Mouse (Mus musculus) testis, postnatal 10 days (tissue): ENCODE data around the gene Gm17542.
"Not testable (repeated sequence)": the region's sequence is repeated elsewhere in the genome, so short reads cannot be mapped to it uniquely, and the experiment has no call there.

Experiments used
- DNase-seq: peaks from one replicate; pipeline ENCODE4 v3.0.0; 2021; ENCODE audit warnings: low spot score

Gm17542 gene

GRCm38 (mm10) chr10:58718110-58718509 is at the start of gene Gm17542:
Gm17542 (minus strand) TSS chr10:58718210.
- not testable (repeated sequence) for DNase-seq

- DNase-seq, result no peak
These were observed 21.8 kb upstream of the Gm17542 start for GRCm38 (mm10) chr10:58739779-58740178.

- DNase-seq, result no peak
These were observed 20.1 kb upstream of the Gm17542 start for GRCm38 (mm10) chr10:58738152-58738551.

GRCm38 (mm10) chr10:58714789-58715148 is 3.2 kb downstream of the Gm17542 start:
- DNase-seq, result no peak

DNA sequence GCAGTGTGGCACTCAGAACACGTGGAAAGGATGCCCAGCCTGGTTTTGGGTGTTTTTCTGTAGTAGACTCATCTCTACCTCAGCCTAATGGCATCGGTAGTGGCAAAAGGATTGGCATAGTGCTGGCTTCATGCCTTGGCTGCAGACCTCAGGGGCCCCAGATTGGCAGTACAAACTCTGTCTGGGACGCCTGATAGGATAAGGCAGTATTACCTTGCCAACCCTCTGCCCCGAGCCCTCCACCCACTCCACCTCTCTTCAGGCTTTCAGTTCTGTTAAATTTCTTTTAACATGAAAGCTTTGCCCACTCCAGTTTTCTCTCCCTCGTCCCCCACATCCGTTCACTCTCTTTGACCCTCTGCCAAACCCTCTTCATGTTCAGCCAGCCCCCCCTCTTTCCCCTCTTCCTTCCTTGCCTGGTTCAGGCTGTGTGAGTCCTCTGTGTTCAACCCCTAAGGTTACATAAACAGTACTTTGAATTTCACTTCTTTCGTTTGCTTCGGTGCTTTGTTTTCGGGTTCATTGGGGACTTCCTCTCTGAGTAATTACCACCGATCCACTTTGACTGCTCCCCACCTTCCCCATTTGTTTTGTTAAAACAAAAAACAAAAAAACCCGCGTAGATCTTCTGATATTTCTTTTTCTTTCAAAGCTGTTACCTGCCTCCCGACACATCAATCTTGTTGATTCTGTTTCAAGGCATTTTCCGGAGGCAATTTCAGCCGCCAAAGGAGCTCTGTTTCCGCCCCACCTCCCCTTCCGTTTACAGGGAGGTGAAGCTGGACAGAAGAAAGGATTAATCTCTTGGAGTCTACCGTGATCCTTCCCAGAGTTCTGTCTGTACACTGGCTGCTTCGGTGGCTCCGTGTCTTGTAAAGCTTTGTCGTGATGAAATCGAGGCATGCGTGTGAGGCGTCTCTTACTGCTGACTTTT is 3.9 kb downstream of the Gm17542 start:
- DNase-seq, result no peak

DNA sequence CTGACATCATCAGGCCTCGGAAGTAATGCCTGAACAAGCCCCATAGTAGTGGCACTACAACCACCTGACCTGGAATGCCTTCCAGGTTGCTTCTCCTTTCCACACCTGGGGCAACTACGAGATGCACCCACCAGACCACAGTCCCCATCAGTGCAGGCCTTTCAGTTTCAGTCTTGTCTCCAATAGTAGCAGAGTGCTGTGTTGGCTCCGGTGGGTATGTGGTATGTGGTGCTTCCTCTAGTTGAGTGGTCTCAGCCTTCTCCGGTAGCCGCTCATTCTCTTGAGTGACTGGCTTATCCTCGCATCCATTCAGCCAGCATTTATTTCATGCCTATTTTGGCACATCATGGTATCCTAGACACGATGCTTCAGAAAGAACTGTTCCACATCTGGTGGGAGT is 4.8 kb downstream of the Gm17542 start:
- no peak for DNase-seq

GRCm38 (mm10) chr10:58709021-58709420 is 9.0 kb downstream of the Gm17542 start:
- no peak for DNase-seq

- DNase-seq, result no peak
These were observed 17.4 kb downstream of the Gm17542 start for GRCm38 (mm10) chr10:58700578-58700977.

DNA sequence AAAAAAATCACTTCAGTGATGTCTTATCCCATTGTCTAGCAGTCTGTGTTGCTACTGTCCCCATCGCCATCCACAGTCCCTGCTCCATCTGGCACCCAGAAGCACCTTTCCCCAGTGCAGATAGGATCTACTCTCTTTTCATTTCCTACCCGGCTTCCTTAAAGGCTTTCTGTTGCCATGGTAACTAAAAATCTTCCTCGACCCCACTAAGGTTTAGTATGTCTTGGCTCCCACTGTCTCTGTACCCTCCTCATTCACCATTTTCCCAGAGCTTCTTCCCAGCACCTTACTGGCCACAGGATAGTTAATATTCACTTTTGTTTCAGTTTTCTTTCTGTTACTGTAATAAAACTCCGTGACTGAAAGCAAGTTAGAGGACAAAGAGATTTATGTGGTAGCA is 17.9 kb downstream of the Gm17542 start:
- no peak for DNase-seq

GRCm38 (mm10) chr10:58698955-58699354 is 19.1 kb downstream of the Gm17542 start:
- no peak for DNase-seq

GRCm38 (mm10) chr10:58691051-58691450 is 27.0 kb downstream of the Gm17542 start:
- no peak for DNase-seq

DNA sequence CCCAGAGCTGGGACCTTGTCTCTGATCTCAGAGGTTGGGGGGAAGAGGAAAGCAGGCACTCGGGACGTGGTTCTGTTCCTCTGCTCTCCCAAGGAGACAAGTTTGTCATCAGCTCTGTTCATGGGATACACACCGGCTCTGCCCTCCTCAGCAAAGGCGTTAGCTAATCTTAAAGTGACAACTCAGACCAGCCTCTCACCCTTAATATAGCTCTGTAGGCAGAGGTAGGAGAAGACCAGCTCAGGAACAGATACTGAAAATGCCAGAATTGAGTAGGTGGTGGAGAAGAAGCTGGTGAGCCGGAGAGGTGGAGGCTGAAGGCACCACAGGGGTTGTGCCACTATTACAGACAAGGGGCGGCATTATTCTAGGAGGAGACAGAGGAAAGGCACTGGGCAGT is 38.7 kb downstream of the Gm17542 start:
- no peak for DNase-seq

DNA sequence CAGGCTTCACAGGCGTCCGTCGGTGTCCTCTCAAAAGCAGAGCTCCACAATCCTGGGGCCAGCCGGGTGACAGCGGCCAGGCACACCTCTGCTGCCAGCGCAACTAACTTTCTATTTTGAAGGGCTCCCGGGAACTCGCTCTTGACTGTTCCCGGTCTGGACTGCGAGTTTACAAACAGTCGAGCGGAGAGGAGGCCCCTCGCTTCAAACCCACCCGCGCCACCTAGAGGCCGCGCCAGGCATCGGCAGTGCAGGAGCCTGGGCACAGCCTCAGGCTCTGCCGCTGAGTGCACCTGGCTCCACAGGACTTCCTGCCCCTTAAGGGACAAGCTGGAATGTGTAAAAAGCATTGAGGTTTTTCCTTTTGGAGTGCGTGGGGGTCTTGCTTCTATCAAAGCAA is 42.5 kb downstream of the Gm17542 start, which contains the start of gene Edar:
Edar (minus strand) TSS at position 122 of the 400 bp plus-strand sequence.
- peak; percentile 93 for DNase-seq

GRCm38 (mm10) chr10:58673278-58674061 is 44.5 kb downstream of the Gm17542 start:
- peak; percentile 89 for DNase-seq

DNA sequence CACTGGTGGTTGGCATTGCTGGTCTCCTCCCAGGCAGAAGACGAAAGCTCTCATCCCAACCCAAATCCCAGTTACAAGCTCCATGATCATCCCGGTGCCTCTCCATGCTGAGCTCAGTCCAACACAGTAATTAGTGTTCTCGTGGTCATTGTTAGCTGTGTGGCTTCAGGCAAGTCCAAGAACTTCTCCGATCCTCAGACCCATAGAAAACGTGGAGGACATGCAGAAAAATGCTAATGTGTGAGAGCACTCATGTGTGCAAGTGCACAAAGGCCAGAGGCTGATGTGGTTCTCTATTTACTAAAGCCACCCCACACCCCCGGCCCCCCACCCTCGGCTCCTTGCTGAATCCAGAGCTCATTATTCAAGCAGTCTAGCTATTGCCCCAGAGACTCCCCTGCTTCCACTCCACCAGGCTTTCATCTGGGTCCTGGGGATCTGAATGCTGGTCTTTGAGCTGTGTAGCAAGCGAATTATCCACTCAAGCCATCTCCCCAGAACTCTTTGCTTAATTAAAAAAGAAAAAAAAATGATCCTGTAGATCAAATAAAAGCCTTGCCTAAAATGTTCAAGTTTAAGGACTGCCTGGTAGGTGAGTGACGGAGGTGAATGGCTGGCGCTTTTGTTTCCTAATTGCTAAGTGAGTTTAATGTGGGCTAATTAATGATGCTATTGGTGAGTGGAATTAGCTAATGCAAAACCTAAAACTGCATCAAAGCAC is 45.3 kb downstream of the Gm17542 start:
- no peak for DNase-seq

DNA sequence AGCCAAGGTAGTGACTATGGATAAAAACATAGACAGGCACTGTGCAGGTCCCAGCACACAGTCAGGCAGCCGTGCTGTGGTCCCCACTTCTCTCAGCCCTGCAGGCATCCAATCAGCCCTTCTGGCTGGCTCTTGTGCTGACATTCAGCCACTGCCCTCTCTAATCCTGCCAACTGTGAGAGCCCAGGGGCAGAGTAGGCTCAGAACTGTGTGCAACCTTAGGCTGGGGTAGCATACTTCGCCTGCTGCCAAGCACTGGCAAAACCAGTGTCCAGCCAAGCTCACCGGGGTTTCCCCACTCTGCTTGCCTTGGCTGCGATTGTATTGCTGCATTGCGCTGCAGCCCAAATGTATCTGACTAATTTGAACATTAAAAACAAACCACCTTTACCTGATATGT is 54.1 kb downstream of the Gm17542 start:
- DNase-seq, result no peak
